Mouse (Mus musculus) cerebellum, adult 2 months (tissue): ENCODE measurements around the gene Car1. TPM values are rescaled to one million over a fixed set of nuclear protein-coding genes. Genes with fewer than 3 reads are reported as not detected.
"Not testable (repeated sequence)": the region's sequence is repeated elsewhere in the genome, so short reads cannot be mapped to it uniquely, and the experiment has no call there.

Experiments used
- DNase-seq, 2 experiments: peaks; one replicate each; pipeline ENCODE4 v3.0.0; 2021
- H3K27ac ChIP-seq: fragments of 200-500 bp; 2 replicates; pipeline ENCODE4 v1.5.1; 2012; ENCODE audit warnings: low read length, control low read depth, inconsistent platforms; ENCODE audit not compliant: insufficient read depth
- H3K27me3 ChIP-seq: fragments of 200-500 bp; 2 replicates; pipeline ENCODE4 v1.6.1; 2012; ENCODE audit warnings: inconsistent platforms, mild to moderate bottlenecking, low read length, moderate library complexity; ENCODE audit not compliant: control insufficient read depth, insufficient read depth
- H3K4me1 ChIP-seq: fragments of 200-500 bp; 2 replicates; pipeline ENCODE4 v1.6.1; 2011; ENCODE audit warnings: low read length; ENCODE audit not compliant: control insufficient read depth, insufficient read depth
- H3K4me3 ChIP-seq: fragments of 200-500 bp; replicated peaks from 2 replicates; pipeline ENCODE3; 2011; ENCODE audit warnings: mild to moderate bottlenecking, low read depth, low read length, control low read depth; ENCODE audit not compliant: insufficient read depth
- CTCF ChIP-seq: fragments of 200-500 bp; IDR thresholded peaks from 2 replicates; pipeline ENCODE4 v1.5.1; 2011; ENCODE audit warnings: low read depth, mild to moderate bottlenecking, control low read depth, low read length, moderate library complexity, borderline replicate concordance; ENCODE audit not compliant: insufficient read depth
- POLR2A ChIP-seq: fragments of 200-500 bp; IDR thresholded peaks from 2 replicates; pipeline ENCODE4 v1.6.1; 2011; ENCODE audit warnings: low read length, control low read depth, borderline replicate concordance; ENCODE audit not compliant: insufficient read depth
- WGBS: fragments of 180-500 bp; shearing (Covaris S2); methylation state at CpG from one replicate; pipeline ENCODE4 v1.1.7; 2018; 5-methylcytosine and 5-hydroxymethylcytosine counted together
- polyA plus RNA-seq: library from polyadenylated mRNA; depleted of rRNA; stranded (reverse); fragments of >200 nt; gene quantifications from 2 replicates; pipeline ENCODE4 v1.2.3, GENCODE M21; 2012

Car1 gene
- polyA plus RNA-seq, 1 experiment = not detected

GRCm38 (mm10) chr3:14795292-14796020 lies 12.7 kb downstream of the Car1 start:
- DNase-seq = no peak
- 70% methylated on average over 4 of the region's 4 CpGs for WGBS
- TF ChIP-seq CTCF = no peak
- no peak for TF ChIP-seq POLR2A
- H3K27me3 ChIP-seq = no peaks in the 10 kb centered on the region
- no peak overlapping the region for H3K27ac ChIP-seq
- no peak overlapping the region for H3K4me3 ChIP-seq
- no peaks in the 10 kb centered on the region for H3K4me1 ChIP-seq

GRCm38 (mm10) chr3:14792032-14792431 lies 16.1 kb downstream of the Car1 start:
- H3K4me3 ChIP-seq = no peak overlapping the region
- no peak overlapping the region for H3K27ac ChIP-seq
- no peak for DNase-seq
- TF ChIP-seq CTCF = no peak
- TF ChIP-seq POLR2A = no peak
- no peaks in the 10 kb centered on the region for H3K4me1 ChIP-seq
- no peaks in the 10 kb centered on the region for H3K27me3 ChIP-seq

GRCm38 (mm10) chr3:14787607-14788006 lies 20.6 kb downstream of the Car1 start:
- WGBS = 53% methylated on average over 1 of the region's 1 CpGs
- no peak for DNase-seq
- TF ChIP-seq CTCF (no peak), POLR2A (no peak)
- Histone ChIP-seq H3K27ac (no peak overlapping the region), H3K4me1 (no peaks in the 10 kb centered on the region), H3K27me3 (no peaks in the 10 kb centered on the region), H3K4me3 (no peak overlapping the region)

GRCm38 (mm10) chr3:14787136-14787535 lies 21.0 kb downstream of the Car1 start:
- H3K27ac ChIP-seq = no peak overlapping the region
- TF ChIP-seq POLR2A (no peak), CTCF (no peak)
- H3K4me1 ChIP-seq = no peaks in the 10 kb centered on the region
- H3K4me3 ChIP-seq = no peak overlapping the region
- no peaks in the 10 kb centered on the region for H3K27me3 ChIP-seq
- no peak for DNase-seq
- WGBS = 13% methylated on average over 1 of the region's 1 CpGs

- TF ChIP-seq POLR2A (no peak), CTCF (no peak)
- no peak for DNase-seq
- Histone ChIP-seq H3K4me1 (no peaks in the 10 kb centered on the region), H3K27me3 (no peaks in the 10 kb centered on the region), H3K27ac (no peak overlapping the region), H3K4me3 (no peak overlapping the region)
- 57% methylated on average over 2 of the region's 2 CpGs for WGBS
These were observed 21.6 kb downstream of the Car1 start for GRCm38 (mm10) chr3:14786551-14787079.

GRCm38 (mm10) chr3:14785353-14785752 lies 22.8 kb downstream of the Car1 start:
- 93% methylated on average over 2 of the region's 2 CpGs for WGBS

GRCm38 (mm10) chr3:14783198-14783597 lies 25.0 kb downstream of the Car1 start:
- not testable (repeated sequence) for H3K4me3 ChIP-seq, H3K27ac ChIP-seq, H3K27me3 ChIP-seq, H3K4me1 ChIP-seq, DNase-seq
- 90% methylated on average over 5 of the region's 5 CpGs for WGBS

More at GRCm38 (mm10) chr3:14785353-14785752, 22.8 kb downstream of the Car1 start:
- Histone ChIP-seq H3K27ac (no peak overlapping the region), H3K4me1 (no peaks in the 10 kb centered on the region), H3K4me3 (no peak overlapping the region), H3K27me3 (no peaks in the 10 kb centered on the region)
- DNase-seq = no peak
- no peak for TF ChIP-seq CTCF
- no peak for TF ChIP-seq POLR2A

GRCm38 (mm10) chr3:14782365-14782764 lies 25.8 kb downstream of the Car1 start:
- not testable (repeated sequence) for H3K4me1 ChIP-seq, H3K4me3 ChIP-seq, H3K27me3 ChIP-seq, DNase-seq, H3K27ac ChIP-seq
- 86% methylated on average over 3 of the region's 3 CpGs for WGBS

- H3K27ac ChIP-seq = no peak overlapping the region
- no peak overlapping the region for H3K4me3 ChIP-seq
- DNase-seq = no peak
- H3K27me3 ChIP-seq = no peaks in the 10 kb centered on the region
- no peaks in the 10 kb centered on the region for H3K4me1 ChIP-seq
- 90% methylated on average over 2 of the region's 2 CpGs for WGBS
- no peak for TF ChIP-seq POLR2A
- no peak for TF ChIP-seq CTCF
These were observed 28.0 kb downstream of the Car1 start for GRCm38 (mm10) chr3:14780212-14780611.

GRCm38 (mm10) chr3:14776497-14777162 lies 31.5 kb downstream of the Car1 start:
- H3K4me1 ChIP-seq, H3K27me3 ChIP-seq, H3K4me3 ChIP-seq, H3K27ac ChIP-seq, DNase-seq: not testable (repeated sequence)
- 35% methylated on average over 3 of the region's 3 CpGs for WGBS

- not testable (repeated sequence) for H3K4me3 ChIP-seq, H3K27me3 ChIP-seq, H3K4me1 ChIP-seq, H3K27ac ChIP-seq, DNase-seq
- WGBS = 87% methylated on average over 1 of the region's 1 CpGs
These were observed 33.6 kb downstream of the Car1 start for GRCm38 (mm10) chr3:14774539-14774938.

- 93% methylated on average over 1 of the region's 1 CpGs for WGBS
- not testable (repeated sequence) for H3K27me3 ChIP-seq, H3K4me1 ChIP-seq, H3K4me3 ChIP-seq, H3K27ac ChIP-seq, DNase-seq
These were observed 35.7 kb downstream of the Car1 start for GRCm38 (mm10) chr3:14772473-14772872.
